Mouse (Mus musculus): ENCODE results near the gene Ndufs4. TPM values are rescaled to one million over a fixed set of nuclear protein-coding genes. Genes with fewer than 3 reads are reported as not detected.
A peak's percentile ranks its signal among the peaks of the same experiment; 100 is the strongest.

Ndufs4 gene
- total RNA-seq (2014; rRNA removed) (36.4 and 68.0 TPM in 2 replicates), polyA plus RNA-seq (2015; fragmentation: Nextera tagmentation; extraction: Ambion mirVana) (405 and 414 TPM in 2 replicates)

GRCm38 (mm10) chr13:114388211-114388965 is at the start of gene Ndufs4:
TSS of gene Ndufs4 (minus strand) at chr13:114388258.
- no peaks in the 10 kb centered on the region for H3K27me3 ChIP-seq (ENCODE audit: insufficient read depth, low read length)
- no peak for TF ChIP-seq CTCF (IDR thresholded peaks at IDR 0.05)
- no peaks in the 10 kb centered on the region for H3K9me3 ChIP-seq (ENCODE audit: low read length)
- whole genome bisulfite sequencing = 50% methylated on average over 13 of the region's 13 CpGs
- ATAC-seq (ENCODE audit: low FRiP score) = peak; percentile 21; the same call in 1 of the 2 replicates
- H3K4me1 ChIP-seq (ENCODE audit: insufficient read depth, low read length) = no peaks in the 10 kb centered on the region
- H3K36me3 ChIP-seq (ENCODE audit: insufficient read depth, low read length) = no peaks in the 10 kb centered on the region
- no peak for DNase-seq (ENCODE audit: low spot score)
- H3K27ac ChIP-seq (ENCODE audit: low read depth, low read length) = peak within 1 kb of the TSS; percentile 84
- peak within 1 kb of the TSS; percentile 89 for H3K9ac ChIP-seq (replicated peaks; ENCODE audit: low read length, poor library complexity, severe bottlenecking)
- peak within 1 kb of the TSS; percentile 87 for H3K4me3 ChIP-seq (ENCODE audit: low read depth, low read length)
- peak within 1 kb of the TSS; percentile 57 for H3K4me2 ChIP-seq (ENCODE audit: low read depth, low read length, poor library complexity, severe bottlenecking)

- ATAC-seq (ENCODE audit: low FRiP score) (no peak), DNase-seq (ENCODE audit: low spot score) (no peak)
- H3K4me3 ChIP-seq (ENCODE audit: low read depth, low read length) = no peak overlapping the region
- H3K36me3 ChIP-seq (ENCODE audit: insufficient read depth, low read length) = no peaks in the 10 kb centered on the region
- H3K27me3 ChIP-seq (ENCODE audit: insufficient read depth, low read length) = no peaks in the 10 kb centered on the region
- no peaks in the 10 kb centered on the region for H3K9me3 ChIP-seq (ENCODE audit: low read length)
- no peak for TF ChIP-seq CTCF (IDR thresholded peaks at IDR 0.05)
- no peaks in the 10 kb centered on the region for H3K4me1 ChIP-seq (ENCODE audit: insufficient read depth, low read length)
- 71% methylated on average over 5 of the region's 5 CpGs for WGBS
- H3K27ac ChIP-seq (ENCODE audit: low read depth, low read length) = no peak overlapping the region
- H3K9ac ChIP-seq (replicated peaks; ENCODE audit: low read length, poor library complexity, severe bottlenecking) = no peak overlapping the region
- H3K4me2 ChIP-seq (ENCODE audit: low read depth, low read length, poor library complexity, severe bottlenecking) = no peak overlapping the region
These were observed 44.4 kb upstream of the Ndufs4 start for GRCm38 (mm10) chr13:114432491-114432890.

- no peak overlapping the region for H3K4me2 ChIP-seq (ENCODE audit: low read depth, low read length, poor library complexity, severe bottlenecking)
- 91% methylated on average over 5 of the region's 5 CpGs for WGBS
- no peak for TF ChIP-seq CTCF (IDR thresholded peaks at IDR 0.05)
- no peaks in the 10 kb centered on the region for H3K4me1 ChIP-seq (ENCODE audit: insufficient read depth, low read length)
- no peaks in the 10 kb centered on the region for H3K27me3 ChIP-seq (ENCODE audit: insufficient read depth, low read length)
- H3K9me3 ChIP-seq (ENCODE audit: low read length) = no peaks in the 10 kb centered on the region
- H3K36me3 ChIP-seq (ENCODE audit: insufficient read depth, low read length) = no peaks in the 10 kb centered on the region
- no peak for ATAC-seq (ENCODE audit: low FRiP score)
- H3K27ac ChIP-seq (ENCODE audit: low read depth, low read length) = no peak overlapping the region
- DNase-seq (ENCODE audit: low spot score) = no peak
- no peak overlapping the region for H3K4me3 ChIP-seq (ENCODE audit: low read depth, low read length)
- no peak overlapping the region for H3K9ac ChIP-seq (replicated peaks; ENCODE audit: low read length, poor library complexity, severe bottlenecking)
These were observed 37.2 kb upstream of the Ndufs4 start for GRCm38 (mm10) chr13:114425230-114425629.

GRCm38 (mm10) chr13:114420235-114420634 is 32.2 kb upstream of the Ndufs4 start:
- Histone ChIP-seq H3K9ac (replicated peaks; ENCODE audit: low read length, poor library complexity, severe bottlenecking) (no peak overlapping the region), H3K4me1 (ENCODE audit: insufficient read depth, low read length) (no peaks in the 10 kb centered on the region), H3K9me3 (ENCODE audit: low read length) (no peaks in the 10 kb centered on the region), H3K27ac (ENCODE audit: low read depth, low read length) (no peak overlapping the region), H3K4me2 (ENCODE audit: low read depth, low read length, poor library complexity, severe bottlenecking) (no peak overlapping the region), H3K27me3 (ENCODE audit: insufficient read depth, low read length) (no peaks in the 10 kb centered on the region), H3K36me3 (ENCODE audit: insufficient read depth, low read length) (no peaks in the 10 kb centered on the region), H3K4me3 (ENCODE audit: low read depth, low read length) (no peak overlapping the region)
- DNase-seq (ENCODE audit: low spot score) = no peak
- ATAC-seq (ENCODE audit: low FRiP score) = no peak
- WGBS = 85% methylated on average over 8 of the region's 8 CpGs
- no peak for TF ChIP-seq CTCF (IDR thresholded peaks at IDR 0.05)

- H3K27ac ChIP-seq (ENCODE audit: low read depth, low read length) = no peak overlapping the region
- no peak overlapping the region for H3K9ac ChIP-seq (replicated peaks; ENCODE audit: low read length, poor library complexity, severe bottlenecking)
- no peak overlapping the region for H3K4me3 ChIP-seq (ENCODE audit: low read depth, low read length)
- H3K4me2 ChIP-seq (ENCODE audit: low read depth, low read length, poor library complexity, severe bottlenecking) = no peak overlapping the region
- no peaks in the 10 kb centered on the region for H3K36me3 ChIP-seq (ENCODE audit: insufficient read depth, low read length)
- 80% methylated on average over 3 of the region's 3 CpGs for WGBS
- no peak for TF ChIP-seq CTCF (IDR thresholded peaks at IDR 0.05)
- no peaks in the 10 kb centered on the region for H3K4me1 ChIP-seq (ENCODE audit: insufficient read depth, low read length)
- no peak for DNase-seq (ENCODE audit: low spot score)
- H3K9me3 ChIP-seq (ENCODE audit: low read length) = no peaks in the 10 kb centered on the region
- H3K27me3 ChIP-seq (ENCODE audit: insufficient read depth, low read length) = no peaks in the 10 kb centered on the region
- no peak for ATAC-seq (ENCODE audit: low FRiP score)
These were observed 31.3 kb upstream of the Ndufs4 start for GRCm38 (mm10) chr13:114419364-114419763.

- Histone ChIP-seq H3K4me3 (ENCODE audit: low read depth, low read length) (no peak overlapping the region), H3K9me3 (ENCODE audit: low read length) (no peaks in the 10 kb centered on the region), H3K4me2 (ENCODE audit: low read depth, low read length, poor library complexity, severe bottlenecking) (no peak overlapping the region), H3K9ac (replicated peaks; ENCODE audit: low read length, poor library complexity, severe bottlenecking) (no peak overlapping the region), H3K4me1 (ENCODE audit: insufficient read depth, low read length) (no peaks in the 10 kb centered on the region), H3K27me3 (ENCODE audit: insufficient read depth, low read length) (no peaks in the 10 kb centered on the region), H3K36me3 (ENCODE audit: insufficient read depth, low read length) (no peaks in the 10 kb centered on the region), H3K27ac (ENCODE audit: low read depth, low read length) (no peak overlapping the region)
- DNase-seq (ENCODE audit: low spot score) (no peak), ATAC-seq (ENCODE audit: low FRiP score) (no peak)
- TF ChIP-seq CTCF (IDR thresholded peaks at IDR 0.05) = no peak
These were observed 24.3 kb upstream of the Ndufs4 start for GRCm38 (mm10) chr13:114412326-114412725.
